Mouse (Mus musculus) cerebellum, adult 18-20 months (tissue): Measurements from ENCODE around the gene Itgbl1.
"Not testable (repeated sequence)": the region's sequence is repeated elsewhere in the genome, so short reads cannot be mapped to it uniquely, and the experiment has no call there.

Source experiments
- DNase-seq, 2 experiments: peaks; one replicate each; pipeline ENCODE4 v3.0.0; 2021

Gene Itgbl1

GRCm38 (mm10) chr14:123659921-123660385 is at the start of gene Itgbl1:
TSS of gene Itgbl1 (plus strand) at chr14:123659971.
- DNase-seq = peak; percentile 43 to 60

GRCm38 (mm10) chr14:123622969-123623368 is 36.8 kb upstream of the Itgbl1 start:
- peak in 1 of 2 experiments; percentile 19 for DNase-seq

GRCm38 (mm10) chr14:123626501-123627179 is 33.1 kb upstream of the Itgbl1 start, which contains the start of gene Nalcn:
TSS of gene Nalcn (minus strand) at chr14:123627144.
- peak; percentile 64 to 82 for DNase-seq

GRCm38 (mm10) chr14:123627180-123627562 is 32.6 kb upstream of the Itgbl1 start:
- DNase-seq = peak in 1 of 2 experiments; percentile 14

GRCm38 (mm10) chr14:123661091-123661491 is 1.3 kb downstream of the Itgbl1 start:
- DNase-seq = peak; percentile 35 to 53

GRCm38 (mm10) chr14:123662386-123662785 is 2.6 kb downstream of the Itgbl1 start:
- DNase-seq = no peak

GRCm38 (mm10) chr14:123663206-123663605 is 3.4 kb downstream of the Itgbl1 start:
- no peak for DNase-seq

GRCm38 (mm10) chr14:123664451-123664850 is 4.7 kb downstream of the Itgbl1 start:
- no peak for DNase-seq

GRCm38 (mm10) chr14:123671076-123671475 is 11.3 kb downstream of the Itgbl1 start:
- not testable (repeated sequence) for DNase-seq

- DNase-seq = no peak
Observed at GRCm38 (mm10) chr14:123678091-123678490, 18.3 kb downstream of the Itgbl1 start.

GRCm38 (mm10) chr14:123714751-123715150 is 55.0 kb downstream of the Itgbl1 start:
- no peak for DNase-seq

- DNase-seq = no peak
Observed at GRCm38 (mm10) chr14:123742055-123742454, 82.3 kb downstream of the Itgbl1 start.

GRCm38 (mm10) chr14:123751017-123751416 is 91.2 kb downstream of the Itgbl1 start:
- no peak for DNase-seq

- DNase-seq = peak in 1 of 2 experiments; percentile 5
Observed at GRCm38 (mm10) chr14:123759534-123759933, 99.8 kb downstream of the Itgbl1 start.

- DNase-seq = peak; percentile 29 to 32
Observed at GRCm38 (mm10) chr14:123760079-123760478, 100.3 kb downstream of the Itgbl1 start.

- no peak for DNase-seq
Observed at GRCm38 (mm10) chr14:123801744-123802143, 142.0 kb downstream of the Itgbl1 start.

GRCm38 (mm10) chr14:123837662-123838061 is 177.9 kb downstream of the Itgbl1 start:
- peak; percentile 14 to 16 for DNase-seq

- no peak for DNase-seq
Observed at GRCm38 (mm10) chr14:123843675-123844425, 184.1 kb downstream of the Itgbl1 start.

GRCm38 (mm10) chr14:123864531-123864930 is 204.8 kb downstream of the Itgbl1 start:
- DNase-seq = no peak

- DNase-seq = no peak
Observed at GRCm38 (mm10) chr14:123865779-123866726, 206.3 kb downstream of the Itgbl1 start.

- peak in 1 of 2 experiments; percentile 7 for DNase-seq
Observed at GRCm38 (mm10) chr14:123927903-123928302, 268.1 kb downstream of the Itgbl1 start.

GRCm38 (mm10) chr14:123966531-123966930 is 306.8 kb downstream of the Itgbl1 start:
- peak; percentile 56 to 74 for DNase-seq

GRCm38 (mm10) chr14:123967996-123968395 is 308.2 kb downstream of the Itgbl1 start:
- peak in 1 of 2 experiments; percentile 26 for DNase-seq
